Mouse (Mus musculus) bone marrow, adult 2 months (tissue): ENCODE results near the gene Padi3. TPM values are rescaled to one million over a fixed set of nuclear protein-coding genes. Genes with fewer than 3 reads are reported as not detected.

ENCODE experiments used
- H3K27ac ChIP-seq: fragments of 200-500 bp; 2 replicates; pipeline ENCODE4 v1.5.1; 2012; ENCODE audit warnings: low read depth, mild to moderate bottlenecking, control low read depth, inconsistent platforms, low read length; ENCODE audit not compliant: control insufficient read depth, poor library complexity, insufficient read depth
- H3K4me1 ChIP-seq: fragments of 200-500 bp; 2 replicates; pipeline ENCODE4 v1.6.1; 2011; ENCODE audit warnings: low read length; ENCODE audit not compliant: control insufficient read depth, insufficient read depth
- H3K4me3 ChIP-seq: fragments of 200-500 bp; replicated peaks from 2 replicates; pipeline ENCODE3; 2011; ENCODE audit warnings: mild to moderate bottlenecking, low read depth, low read length, control low read depth; ENCODE audit not compliant: control insufficient read depth
- CTCF ChIP-seq: fragments of 200-500 bp; IDR thresholded peaks from 2 replicates; pipeline ENCODE4 v1.5.1; 2011; ENCODE audit warnings: low read length, control low read depth; ENCODE audit not compliant: control insufficient read depth, insufficient read depth
- POLR2A ChIP-seq: fragments of 200-500 bp; IDR thresholded peaks from 2 replicates; pipeline ENCODE4 v1.6.1; 2011; ENCODE audit warnings: low read depth, mild to moderate bottlenecking, control low read depth, low read length, borderline replicate concordance; ENCODE audit not compliant: control insufficient read depth
- WGBS: fragments of 180-500 bp; shearing (Covaris S2); methylation state at CpG from one replicate; pipeline ENCODE4 v1.1.7; 2018; 5-methylcytosine and 5-hydroxymethylcytosine counted together
- polyA plus RNA-seq: library from polyadenylated mRNA; stranded (reverse); fragments of >200 nt; gene quantifications from 2 replicates; pipeline ENCODE4 v1.2.4, GENCODE M21; 2011; ENCODE audit warnings: low replicate concordance; ENCODE audit not compliant: missing spikeins, insufficient read depth, insufficient read length

Gene Padi3
- polyA plus RNA-seq, 1 experiment, result 1.1 TPM

DNA sequence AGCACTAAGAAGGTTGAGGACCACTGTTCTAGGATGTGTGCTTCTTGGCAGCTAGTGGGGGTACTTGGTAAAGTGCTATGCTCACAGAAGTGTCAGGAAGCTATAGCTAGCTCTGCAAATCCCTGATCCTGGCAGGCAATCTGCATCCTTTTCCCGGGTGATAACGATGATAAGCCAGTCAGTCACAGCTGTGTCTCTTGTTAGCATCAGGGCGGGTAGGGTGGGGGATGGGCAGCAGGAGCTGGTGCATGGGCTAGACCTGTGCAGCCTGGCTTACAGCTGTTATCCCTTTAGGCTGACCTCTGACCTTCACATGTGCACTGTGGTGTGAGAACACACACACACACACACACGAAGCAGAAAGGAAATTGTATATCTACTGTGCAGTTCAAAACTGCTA, 67.4 kb downstream of the Padi3 start:
- WGBS, result 66% methylated on average over 4 of the region's 4 CpGs
- H3K4me1 ChIP-seq, result no peaks in the 10 kb centered on the region
- no peak overlapping the region for H3K4me3 ChIP-seq
- no peak overlapping the region for H3K27ac ChIP-seq
- TF ChIP-seq CTCF (no peak), POLR2A (no peak)

DNA sequence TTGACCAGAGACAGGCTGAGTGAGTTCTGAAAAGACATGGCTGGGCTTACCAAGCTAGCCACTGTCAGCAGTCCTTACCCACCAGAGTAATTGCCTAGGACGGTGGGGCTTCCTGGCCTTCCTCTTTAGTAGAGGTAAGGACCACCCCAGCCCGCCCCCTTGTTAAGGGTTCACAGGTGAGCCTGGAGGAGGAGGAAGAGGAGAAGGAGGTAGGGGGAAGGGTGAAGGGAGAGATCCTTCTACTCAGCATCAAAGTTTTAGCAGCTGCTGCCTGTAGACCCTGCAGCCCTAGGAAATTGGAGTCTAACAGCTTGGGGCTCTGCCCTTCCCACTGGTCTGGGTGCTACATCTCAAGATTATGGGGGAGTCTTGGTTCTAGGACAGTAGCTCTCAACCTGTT, 67.9 kb downstream of the Padi3 start, which contains the start of gene Padi6:
TSS of gene Padi6 (minus strand) at position 101 of the 400 bp plus-strand sequence.
- no peak within 1 kb of the TSS for H3K4me3 ChIP-seq
- H3K27ac ChIP-seq, result no peak within 1 kb of the TSS
- no peaks in the 10 kb centered on the region for H3K4me1 ChIP-seq
- TF ChIP-seq POLR2A, result no peak
- TF ChIP-seq CTCF, result no peak
- 65% methylated on average over 2 of the region's 2 CpGs for WGBS

DNA sequence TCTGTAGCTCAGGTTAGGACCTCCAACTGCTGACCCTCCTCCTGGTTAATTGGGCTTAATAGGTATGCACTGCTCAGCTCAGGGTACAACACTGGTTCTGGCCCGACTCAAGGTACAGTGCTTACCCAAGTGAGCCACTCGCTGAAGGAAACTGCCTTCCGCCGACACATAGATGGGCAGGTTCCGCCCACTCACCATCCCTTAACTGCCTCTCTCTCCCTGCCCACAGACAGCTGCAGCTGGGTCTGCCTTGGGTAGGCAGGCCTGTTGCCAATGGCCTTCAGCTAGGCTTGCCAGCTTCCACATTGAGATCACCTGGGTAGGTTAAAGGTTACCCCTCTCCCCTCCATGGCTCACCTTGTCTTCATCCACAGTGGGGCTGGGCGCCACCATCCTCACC, 69.0 kb downstream of the Padi3 start:
- 31% methylated on average over 6 of the region's 6 CpGs for WGBS
- no peak overlapping the region for H3K27ac ChIP-seq
- TF ChIP-seq CTCF (no peak), POLR2A (no peak)
- no peaks in the 10 kb centered on the region for H3K4me1 ChIP-seq
- no peak overlapping the region for H3K4me3 ChIP-seq

DNA sequence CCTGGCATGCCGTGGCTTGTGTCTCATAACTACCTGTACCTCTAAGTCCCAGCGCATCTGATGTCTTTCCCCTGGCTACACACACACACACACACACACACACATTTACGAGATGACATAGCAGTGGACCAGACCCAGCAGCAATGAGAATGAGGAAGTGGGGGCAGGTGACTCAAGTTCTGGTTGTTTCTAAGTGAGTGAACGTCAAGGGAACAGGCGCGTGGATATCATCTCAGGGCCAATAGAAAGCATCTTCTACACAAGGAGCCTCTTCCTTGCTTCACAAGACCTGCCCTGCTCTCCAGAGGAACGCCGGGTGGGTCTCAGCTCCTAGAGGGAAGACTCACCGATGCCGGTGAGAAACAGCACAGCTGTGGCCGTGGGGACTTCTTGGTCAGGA, 69.8 kb downstream of the Padi3 start:
- 23% methylated on average over 11 of the region's 11 CpGs for WGBS
- no peak overlapping the region for H3K27ac ChIP-seq
- H3K4me1 ChIP-seq, result no peaks in the 10 kb centered on the region
- no peak for TF ChIP-seq CTCF
- TF ChIP-seq POLR2A, result no peak
- H3K4me3 ChIP-seq, result no peak overlapping the region

Other genes with a start within 250 kb of the Padi3 start
- gene Arhgef10l, start 144.6 kb downstream of the Padi3 start, polyA plus RNA-seq, result 7.0 and 11.0 TPM in 2 replicates
- 92.8 and 105 TPM in 2 replicates for gene Rcc2, start 110.1 kb downstream of the Padi3 start, polyA plus RNA-seq
- gene Padi6, start 68.0 kb downstream of the Padi3 start, polyA plus RNA-seq, result not detected in 2 replicates
- 15.2 and 60.1 TPM in 2 replicates for gene Padi4, start 36.4 kb downstream of the Padi3 start, polyA plus RNA-seq
- gene Padi1, start 35.1 kb upstream of the Padi3 start, polyA plus RNA-seq, result not detected in 2 replicates
- 5.6 and 11.4 TPM in 2 replicates for gene Padi2, start 95.7 kb upstream of the Padi3 start, polyA plus RNA-seq
- gene Sdhb, start 150.6 kb upstream of the Padi3 start, polyA plus RNA-seq, result 33.6 and 65.3 TPM in 2 replicates
- 28.4 and 46.7 TPM in 2 replicates for gene Atp13a2, start 176.2 kb upstream of the Padi3 start, polyA plus RNA-seq
- gene Mfap2, start 199.8 kb upstream of the Padi3 start, polyA plus RNA-seq, result 1.9 and 4.0 TPM in 2 replicates
- gene Crocc, start 249.9 kb upstream of the Padi3 start, polyA plus RNA-seq, result 4.6 and 9.6 TPM in 2 replicates